Mouse (Mus musculus) lung, embryonic 14.5 days (tissue): ENCODE measurements around the gene Gm10382. TPM values are rescaled to one million over a fixed set of nuclear protein-coding genes. Genes with fewer than 3 reads are reported as not detected.

ENCODE experiments used
- ATAC-seq: fragments of 200-750 bp; cut with Nextera tagmentation; 2 replicates; pipeline ENCODE4 v1.8.0; 2017; ENCODE audit warnings: mild to moderate bottlenecking, moderate TSS enrichment, moderate library complexity; ENCODE audit not compliant: insufficient read depth
- DNase-seq: peaks from one replicate; pipeline ENCODE4 v3.0.0-alpha.2; 2015
- H3K27ac ChIP-seq: fragments of 300-500 bp; sonication (generic); 2 replicates; pipeline ENCODE4 v1.5.1; 2014; ENCODE audit warnings: low read depth, mild to moderate bottlenecking, moderate library complexity
- H3K27me3 ChIP-seq: fragments of 300-500 bp; sonication (generic); 2 replicates; pipeline ENCODE4 v1.6.1; 2014; ENCODE audit warnings: low read length, control low read depth; ENCODE audit not compliant: insufficient read depth
- H3K36me3 ChIP-seq: fragments of 300-500 bp; sonication (generic); 2 replicates; pipeline ENCODE4 v1.6.1; 2014; ENCODE audit warnings: control low read depth; ENCODE audit not compliant: insufficient read depth
- H3K4me1 ChIP-seq: fragments of 300-500 bp; sonication (generic); 2 replicates; pipeline ENCODE4 v1.6.1; 2014; ENCODE audit warnings: antibody characterized with exemption, control low read depth; ENCODE audit not compliant: insufficient read depth
- H3K4me2 ChIP-seq: fragments of 300-500 bp; sonication (generic); 2 replicates; pipeline ENCODE4 v1.6.1; 2014; ENCODE audit warnings: mild to moderate bottlenecking
- H3K4me3 ChIP-seq: fragments of 300-500 bp; sonication (generic); 2 replicates; pipeline ENCODE4 v1.5.1; 2014; ENCODE audit warnings: low read depth, low read length
- H3K9ac ChIP-seq: fragments of 300-500 bp; sonication (generic); 2 replicates; pipeline ENCODE4 v1.6.1; 2014
- H3K9me3 ChIP-seq: fragments of 300-500 bp; sonication (generic); 2 replicates; pipeline ENCODE4 v1.6.1; 2016; ENCODE audit warnings: low read depth, low read length, control low read depth
- CTCF ChIP-seq: IDR thresholded peaks from 2 replicates; pipeline ENCODE4 v1.5.1; 2016; ENCODE audit warnings: antibody characterized with exemption, low read depth
- WGBS: fragments of 180-500 bp; shearing (Covaris S2); extraction: QIAGEN DNeasy Blood & Tissue Kit; methylation state at CpG from one replicate; pipeline ENCODE4 v1.1.7; 2014; 5-methylcytosine and 5-hydroxymethylcytosine counted together
- polyA plus RNA-seq: library from polyadenylated mRNA; unstranded; fragments of >200 nt; fragmentation: Nextera tagmentation; extraction: Ambion mirVana; gene quantifications from 2 replicates; pipeline ENCODE4 v1.2.1, GENCODE M21; 2014

The Gm10382 gene
- polyA plus RNA-seq, 1 experiment from 2014 or later: 0.45 TPM

DNA sequence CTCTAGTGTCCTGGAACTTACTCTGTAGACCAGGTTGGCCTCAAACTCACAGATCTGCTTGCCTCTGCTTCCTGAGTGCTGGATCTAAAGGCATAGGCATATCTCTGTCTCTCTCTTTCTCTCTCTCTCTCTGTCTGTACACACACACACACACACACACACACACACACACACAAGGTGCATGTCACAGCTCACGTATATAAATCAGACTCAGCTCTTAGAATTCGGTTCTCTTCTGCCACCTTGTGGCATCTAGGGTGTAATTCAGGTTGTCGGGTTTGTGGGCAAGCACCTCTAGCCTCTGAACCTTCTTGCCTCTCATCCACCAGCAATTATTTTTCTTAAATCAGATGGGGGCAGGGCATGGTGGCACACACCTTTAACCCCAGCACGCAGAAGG lies 20.6 kb upstream of the Gm10382 start:
- no peak overlapping the region for H3K9ac ChIP-seq
- no peak overlapping the region for H3K27ac ChIP-seq
- no peak overlapping the region for H3K4me2 ChIP-seq
- no peaks in the 10 kb centered on the region for H3K9me3 ChIP-seq
- 0% methylated on average over 4 of the region's 4 CpGs for WGBS
- no peak overlapping the region for H3K4me3 ChIP-seq
- no peaks in the 10 kb centered on the region for H3K36me3 ChIP-seq
- peak; percentile 24; the same call in 1 of the 2 replicates for ATAC-seq
- no peaks in the 10 kb centered on the region for H3K27me3 ChIP-seq
- TF ChIP-seq CTCF: peak; percentile 85
- peak; percentile 86 for DNase-seq
- no peaks in the 10 kb centered on the region; the same call in 1 of the 2 replicates for H3K4me1 ChIP-seq

DNA sequence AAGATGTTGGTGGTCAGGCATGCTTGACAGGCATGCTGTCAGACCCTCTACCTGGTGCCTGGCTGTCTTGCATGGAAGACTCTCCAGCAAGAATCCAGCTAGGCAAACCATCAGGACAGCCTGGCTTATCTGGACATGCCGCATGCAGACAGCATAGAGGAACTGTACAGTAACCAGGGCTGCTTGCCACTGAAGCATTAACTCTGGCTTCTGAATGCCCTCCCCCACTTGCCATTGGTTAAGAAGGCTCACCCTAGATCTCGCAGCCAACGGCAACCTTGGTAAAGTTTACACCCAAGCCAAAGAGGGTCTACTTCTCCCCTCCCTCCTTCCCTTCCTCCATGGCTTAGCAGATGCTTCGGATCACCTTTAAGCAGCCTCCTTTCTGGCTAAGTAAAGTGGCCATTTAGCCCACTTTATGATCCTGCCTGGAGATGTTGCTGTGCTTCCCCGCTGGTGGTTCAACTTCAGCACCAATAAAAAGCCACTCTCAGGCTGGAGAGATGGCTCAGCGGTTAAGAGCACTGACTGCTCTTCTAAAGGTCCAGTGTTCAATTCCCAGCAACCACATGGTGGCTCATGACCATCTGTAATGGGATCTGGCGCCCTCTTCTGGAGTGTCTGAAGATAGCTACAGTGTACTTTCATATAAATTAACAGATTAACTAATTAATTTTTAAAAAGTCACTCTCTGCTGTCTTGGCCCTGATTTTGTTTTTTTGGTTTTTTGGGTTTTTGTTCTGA lies 18.0 kb upstream of the Gm10382 start:
- TF ChIP-seq CTCF: peak; percentile 24
- H3K9me3 ChIP-seq: no peaks in the 10 kb centered on the region
- H3K27me3 ChIP-seq: no peaks in the 10 kb centered on the region
- no peaks in the 10 kb centered on the region for H3K4me1 ChIP-seq
- H3K9ac ChIP-seq: no peak overlapping the region
- H3K4me2 ChIP-seq: no peak overlapping the region
- no peaks in the 10 kb centered on the region for H3K36me3 ChIP-seq
- DNase-seq (no peak), ATAC-seq (no peak)
- WGBS: 70% methylated on average over 7 of the region's 7 CpGs
- H3K27ac ChIP-seq: no peak overlapping the region
- no peak overlapping the region for H3K4me3 ChIP-seq

DNA sequence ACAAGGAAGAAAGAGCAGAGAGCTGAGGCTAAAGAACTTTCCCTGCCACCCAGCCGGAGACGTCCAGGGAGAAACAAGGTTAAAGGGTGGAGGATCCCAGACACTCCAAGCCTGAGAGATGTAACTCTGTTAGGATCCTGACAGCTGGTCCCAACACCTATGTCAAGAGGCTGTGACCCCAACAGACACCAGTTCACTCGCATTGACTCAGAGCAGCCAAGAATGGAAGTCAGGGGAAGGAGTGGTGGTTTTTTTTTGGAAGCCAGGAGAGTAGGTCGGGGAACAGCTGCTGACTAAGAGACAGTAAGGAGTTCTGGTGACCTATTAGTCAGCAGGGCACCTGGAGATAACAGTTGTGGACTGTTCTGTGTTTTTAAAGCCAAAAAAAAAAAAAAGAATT lies 17.1 kb upstream of the Gm10382 start:
- Histone ChIP-seq H3K4me1 (no peaks in the 10 kb centered on the region), H3K4me2 (no peak overlapping the region), H3K9me3 (no peaks in the 10 kb centered on the region), H3K27ac (no peak overlapping the region), H3K36me3 (no peaks in the 10 kb centered on the region), H3K4me3 (no peak overlapping the region), H3K27me3 (no peaks in the 10 kb centered on the region), H3K9ac (no peak overlapping the region)
- TF ChIP-seq CTCF: no peak
- WGBS: 57% methylated on average over 4 of the region's 4 CpGs
- ATAC-seq (no peak), DNase-seq (no peak)

DNA sequence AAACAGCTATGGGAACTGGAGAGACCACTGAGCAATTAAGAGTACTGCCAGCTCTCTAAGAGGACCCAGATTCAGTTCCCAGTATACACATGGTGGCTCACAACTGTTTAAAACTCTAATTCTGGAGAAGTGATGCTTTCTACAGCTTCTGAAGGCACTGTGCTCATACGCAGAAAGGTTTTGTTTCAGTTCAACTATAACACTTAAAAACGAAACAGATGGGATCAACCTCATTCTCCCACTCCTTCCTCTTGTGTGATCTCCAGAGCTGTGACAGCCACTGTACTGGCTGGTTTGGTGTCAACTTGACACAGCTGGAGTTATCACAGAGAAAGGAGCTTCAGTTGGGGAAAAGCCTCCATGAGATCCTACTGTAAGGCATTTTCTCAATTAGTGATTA lies 13.3 kb upstream of the Gm10382 start:
- no peak for TF ChIP-seq CTCF
- DNase-seq: no peak
- H3K4me2 ChIP-seq: no peak overlapping the region

DNA sequence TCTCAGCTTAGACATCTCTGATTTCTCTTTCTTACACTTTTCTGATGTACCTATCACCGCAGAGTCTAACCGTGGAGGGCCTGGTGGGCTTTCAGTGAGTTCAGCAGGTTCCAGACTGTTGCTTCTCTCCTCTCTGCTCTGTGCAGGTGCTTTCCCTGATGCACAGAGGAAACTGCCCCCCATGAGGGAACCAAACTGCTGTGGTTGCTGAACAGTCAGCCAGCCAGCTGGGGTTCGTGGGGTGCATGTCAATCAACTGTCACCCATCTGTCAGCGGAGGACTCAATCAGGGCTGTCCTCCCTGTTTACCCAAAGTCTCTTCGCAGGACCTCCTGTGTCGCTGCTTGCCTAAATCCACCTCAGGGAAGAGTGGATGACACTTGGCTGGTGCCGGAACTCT lies 11.9 kb upstream of the Gm10382 start:
- Histone ChIP-seq H3K9me3 (no peaks in the 10 kb centered on the region), H3K9ac (no peak overlapping the region), H3K4me3 (no peak overlapping the region), H3K36me3 (no peaks in the 10 kb centered on the region), H3K4me2 (no peak overlapping the region), H3K27ac (no peak overlapping the region), H3K4me1 (no peaks in the 10 kb centered on the region), H3K27me3 (no peaks in the 10 kb centered on the region)
- ATAC-seq: no peak
- no peak for DNase-seq
- TF ChIP-seq CTCF: no peak
- WGBS: 53% methylated on average over 7 of the region's 7 CpGs

More for the DNA sequence above, 13.3 kb upstream of the Gm10382 start:
- no peak overlapping the region for H3K4me3 ChIP-seq
- H3K4me1 ChIP-seq: no peaks in the 10 kb centered on the region
- H3K27me3 ChIP-seq: no peaks in the 10 kb centered on the region
- H3K27ac ChIP-seq: no peak overlapping the region
- ATAC-seq: no peak
- WGBS: 86% methylated on average over 2 of the region's 2 CpGs
- H3K9ac ChIP-seq: no peak overlapping the region
- H3K36me3 ChIP-seq: no peaks in the 10 kb centered on the region
- no peaks in the 10 kb centered on the region for H3K9me3 ChIP-seq

DNA sequence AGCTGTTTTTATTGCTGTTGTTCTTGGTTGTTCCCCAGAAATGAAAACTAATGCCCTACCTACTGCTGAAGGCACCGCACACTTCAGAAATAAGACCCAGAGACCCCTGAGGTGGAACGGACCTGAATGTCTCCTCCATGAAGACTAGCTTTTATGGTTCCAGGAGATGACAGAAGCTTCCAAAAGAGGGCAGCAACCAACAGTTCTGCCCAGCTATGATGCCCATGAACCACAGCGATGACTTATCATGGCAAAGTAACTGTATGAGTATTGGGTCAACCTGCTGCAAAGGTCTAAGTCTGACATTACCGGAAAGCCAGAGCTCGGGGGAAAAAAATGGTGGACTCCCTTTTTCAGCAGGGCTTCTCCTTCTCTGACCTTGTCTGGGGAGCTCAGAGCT lies 10.2 kb upstream of the Gm10382 start:
- peak; percentile 33 for TF ChIP-seq CTCF
- Histone ChIP-seq H3K27ac (no peak overlapping the region), H3K9me3 (no peaks in the 10 kb centered on the region), H3K4me1 (no peaks in the 10 kb centered on the region), H3K27me3 (no peaks in the 10 kb centered on the region), H3K4me2 (no peak overlapping the region), H3K4me3 (no peak overlapping the region), H3K36me3 (peaks cover 5% of the 10 kb centered on the region), H3K9ac (no peak overlapping the region)
- DNase-seq (peak; percentile 21), ATAC-seq (no peak)
- 79% methylated on average over 5 of the region's 5 CpGs for WGBS

DNA sequence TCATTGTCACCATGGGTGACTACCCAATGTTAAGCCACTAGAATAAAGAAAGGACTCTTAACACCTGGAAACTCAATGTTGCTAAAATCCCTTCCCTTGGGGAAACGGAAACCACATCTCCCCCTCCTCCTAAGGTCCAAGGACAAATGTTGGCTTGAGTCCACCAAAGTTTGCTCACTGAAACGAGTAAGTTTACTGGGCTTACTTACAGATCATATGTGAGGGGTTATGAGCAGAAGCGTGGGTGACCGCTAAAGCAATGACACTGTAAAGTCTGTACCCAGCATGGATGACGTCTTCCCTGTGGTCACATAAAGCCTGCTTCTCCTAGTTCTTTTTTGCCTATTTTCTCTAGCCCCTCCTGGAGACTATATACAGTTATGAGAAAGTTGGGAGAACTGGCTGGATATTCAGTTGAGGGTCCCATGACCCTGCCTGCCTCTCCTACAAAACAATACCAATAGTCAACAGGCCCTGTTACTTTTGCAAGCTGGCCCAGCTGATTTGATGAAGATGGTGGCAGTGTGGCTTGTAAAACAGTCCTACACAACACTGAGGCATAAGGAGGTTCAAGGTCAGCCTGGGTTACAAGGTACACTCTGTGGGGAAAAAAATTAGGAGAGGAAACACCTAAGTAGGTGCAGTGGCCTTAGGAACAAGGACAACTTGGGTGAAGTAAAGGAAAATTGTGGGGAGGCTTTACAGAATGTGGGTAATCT lies 7.0 kb upstream of the Gm10382 start:
- ATAC-seq: no peak

More for the DNA sequence above, 7.0 kb upstream of the Gm10382 start:
- H3K27me3 ChIP-seq: no peaks in the 10 kb centered on the region
- no peak overlapping the region for H3K4me3 ChIP-seq
- H3K4me2 ChIP-seq: no peak overlapping the region
- DNase-seq: peak; percentile 18
- H3K36me3 ChIP-seq: peaks cover 27% of the 10 kb centered on the region
- no peaks in the 10 kb centered on the region for H3K9me3 ChIP-seq
- WGBS: 68% methylated on average over 5 of the region's 5 CpGs
- H3K9ac ChIP-seq: no peak overlapping the region
- no peak for TF ChIP-seq CTCF
- no peaks in the 10 kb centered on the region for H3K4me1 ChIP-seq
- H3K27ac ChIP-seq: no peak overlapping the region
